Mouse (Mus musculus) embryonic facial prominence, embryonic 12.5 days (tissue): Measurements from ENCODE around the gene Actb. TPM values are rescaled to one million over a fixed set of nuclear protein-coding genes. Genes with fewer than 3 reads are reported as not detected.
A peak's percentile ranks its signal among the peaks of the same experiment; 100 is the strongest.

ENCODE experiments used
- ATAC-seq: fragments of 200-750 bp; cut with Nextera tagmentation; 2 replicates; pipeline ENCODE4 v1.8.0; 2017; ENCODE audit not compliant: insufficient number of reproducible peaks, insufficient read depth, low FRiP score, low TSS enrichment
- H3K27ac ChIP-seq: fragments of 300-500 bp; sonication (generic); 2 replicates; pipeline ENCODE4 v1.5.1; 2016; ENCODE audit warnings: mild to moderate bottlenecking
- H3K27me3 ChIP-seq: fragments of 300-500 bp; sonication (generic); 2 replicates; pipeline ENCODE4 v1.6.1; 2016; ENCODE audit warnings: mild to moderate bottlenecking, moderate library complexity
- H3K36me3 ChIP-seq: fragments of 300-500 bp; sonication (generic); 2 replicates; pipeline ENCODE4 v1.6.1; 2016; ENCODE audit warnings: mild to moderate bottlenecking
- H3K4me1 ChIP-seq: fragments of 300-500 bp; sonication (generic); 2 replicates; pipeline ENCODE4 v1.6.1; 2016
- H3K4me2 ChIP-seq: fragments of 300-500 bp; sonication (generic); replicated peaks from 2 replicates; pipeline ENCODE4 v1.6.1; 2016; ENCODE audit warnings: mild to moderate bottlenecking, moderate library complexity
- H3K4me3 ChIP-seq: fragments of 300-500 bp; sonication (generic); 2 replicates; pipeline ENCODE4 v1.5.1; 2016; ENCODE audit warnings: mild to moderate bottlenecking
- H3K9ac ChIP-seq: fragments of 300-500 bp; sonication (generic); 2 replicates; pipeline ENCODE4 v1.6.1; 2016; ENCODE audit warnings: mild to moderate bottlenecking, moderate library complexity
- H3K9me3 ChIP-seq: fragments of 300-500 bp; sonication (generic); 2 replicates; pipeline ENCODE4 v1.6.1; 2016; ENCODE audit warnings: mild to moderate bottlenecking, moderate library complexity
- WGBS: fragments of 180-500 bp; shearing (Covaris S2); methylation state at CpG from one replicate; pipeline ENCODE4 v1.1.7; 2016; 5-methylcytosine and 5-hydroxymethylcytosine counted together
- polyA plus RNA-seq: library from polyadenylated mRNA; unstranded; fragments of >200 nt; fragmentation: Nextera tagmentation; extraction: Ambion mirVana; gene quantifications from 2 replicates; pipeline ENCODE4 v1.2.1, GENCODE M21; 2016

The Actb gene
- polyA plus RNA-seq, 1 experiment from 2014 or later, result 14,730 TPM

- 28% methylated on average over 9 of the region's 9 CpGs for WGBS
- Histone ChIP-seq H3K27me3 (no peaks in the 10 kb centered on the region), H3K4me3 (no peak overlapping the region), H3K4me2 (no peak overlapping the region), H3K36me3 (no peaks in the 10 kb centered on the region), H3K27ac (0 out of 2 replicates have a peak overlapping the region, but pooled peaks have one; percentile 47), H3K4me1 (peaks cover 2% of the 10 kb centered on the region; the same call in 1 of the 2 replicates), H3K9me3 (no peaks in the 10 kb centered on the region), H3K9ac (no peak overlapping the region)
- no peak for ATAC-seq
These were observed 25.6 kb upstream of the Actb start for GRCm38 (mm10) chr5:142932084-142932685.

DNA sequence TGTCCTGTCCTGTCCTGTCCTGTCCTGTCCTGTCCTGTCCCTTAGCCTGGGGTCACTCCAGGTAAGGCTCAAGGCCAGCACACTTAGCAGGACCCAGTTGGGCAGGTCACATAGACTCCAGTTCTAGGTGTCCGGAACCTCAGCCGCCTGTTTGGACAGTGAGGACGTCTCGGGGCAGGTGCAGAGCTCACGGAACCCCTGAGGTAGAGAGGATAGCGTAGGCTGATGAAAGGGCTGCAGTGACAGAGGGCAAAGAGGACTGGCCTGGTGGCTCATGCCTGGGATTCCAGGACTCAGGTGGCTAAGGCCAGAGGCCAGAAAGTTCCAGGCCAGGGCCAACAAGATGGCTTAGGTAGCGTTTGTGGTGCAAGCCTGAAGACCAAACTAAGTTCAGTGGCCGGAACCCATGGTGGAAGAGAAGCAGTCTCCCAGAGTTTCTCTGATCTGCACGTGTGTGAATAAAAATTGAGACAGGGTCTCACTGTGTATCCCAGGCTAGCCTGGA is 24.7 kb upstream of the Actb start:
- no peak overlapping the region for H3K4me2 ChIP-seq
- H3K9ac ChIP-seq, result no peak overlapping the region
- no peaks in the 10 kb centered on the region for H3K27me3 ChIP-seq
- H3K4me1 ChIP-seq, result peaks cover 9% of the 10 kb centered on the region
- H3K27ac ChIP-seq, result 0 out of 2 replicates have a peak overlapping the region, but pooled peaks have one; percentile 30
- H3K36me3 ChIP-seq, result no peaks in the 10 kb centered on the region
- 83% methylated on average over 9 of the region's 9 CpGs for WGBS
- no peak overlapping the region for H3K4me3 ChIP-seq
- H3K9me3 ChIP-seq, result no peaks in the 10 kb centered on the region
- no peak for ATAC-seq

GRCm38 (mm10) chr5:142929400-142929752 is 22.8 kb upstream of the Actb start:
- Histone ChIP-seq H3K4me3 (peak overlapping the region; percentile 40), H3K9ac (peak overlapping the region; percentile 52), H3K4me2 (peak overlapping the region; percentile 62), H3K36me3 (no peaks in the 10 kb centered on the region), H3K27me3 (no peaks in the 10 kb centered on the region), H3K27ac (peak overlapping the region; percentile 63), H3K4me1 (peaks cover 14% of the 10 kb centered on the region), H3K9me3 (no peaks in the 10 kb centered on the region)
- 13% methylated on average over 4 of the region's 4 CpGs for WGBS
- no peak for ATAC-seq

GRCm38 (mm10) chr5:142928749-142929399 is 22.3 kb upstream of the Actb start:
- no peaks in the 10 kb centered on the region for H3K27me3 ChIP-seq
- H3K9me3 ChIP-seq, result no peaks in the 10 kb centered on the region
- peak overlapping the region; percentile 40 for H3K4me3 ChIP-seq
- 4% methylated on average over 35 of the region's 35 CpGs for WGBS
- peak overlapping the region; percentile 62 for H3K4me2 ChIP-seq
- H3K36me3 ChIP-seq, result no peaks in the 10 kb centered on the region
- peak overlapping the region; percentile 63 for H3K27ac ChIP-seq
- H3K9ac ChIP-seq, result peak overlapping the region; percentile 52
- H3K4me1 ChIP-seq, result peaks cover 14% of the 10 kb centered on the region
- ATAC-seq, result no peak

GRCm38 (mm10) chr5:142927341-142927930 is 20.9 kb upstream of the Actb start:
- ATAC-seq, result no peak
- H3K9me3 ChIP-seq, result no peaks in the 10 kb centered on the region
- H3K9ac ChIP-seq, result no peak overlapping the region
- no peaks in the 10 kb centered on the region for H3K36me3 ChIP-seq
- H3K27ac ChIP-seq, result no peak overlapping the region
- H3K4me2 ChIP-seq, result no peak overlapping the region
- H3K4me1 ChIP-seq, result peaks cover 14% of the 10 kb centered on the region
- no peak overlapping the region for H3K4me3 ChIP-seq
- no peaks in the 10 kb centered on the region for H3K27me3 ChIP-seq
- WGBS, result 92% methylated on average over 12 of the region's 12 CpGs

DNA sequence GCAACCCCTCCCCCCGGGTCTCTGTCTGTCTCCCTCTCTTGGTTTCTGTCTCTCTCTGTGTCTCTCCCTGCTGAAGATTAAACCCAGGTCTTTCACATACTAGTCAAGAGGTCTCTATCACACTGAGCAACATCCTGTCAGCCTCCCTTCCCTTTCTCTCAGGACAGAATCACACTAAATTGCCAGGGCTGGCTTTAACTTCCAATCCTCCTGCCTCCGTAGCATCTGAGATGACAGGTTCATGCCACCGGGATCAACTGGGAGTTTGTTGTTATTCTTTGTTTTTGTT is 20.3 kb upstream of the Actb start:
- Histone ChIP-seq H3K4me1 (peaks cover 12% of the 10 kb centered on the region), H3K4me2 (no peak overlapping the region; the same call in 1 of the 2 replicates), H3K27me3 (no peaks in the 10 kb centered on the region), H3K9ac (no peak overlapping the region), H3K4me3 (no peak overlapping the region), H3K36me3 (no peaks in the 10 kb centered on the region), H3K9me3 (no peaks in the 10 kb centered on the region), H3K27ac (peak overlapping the region; percentile 50)
- 41% methylated on average over 3 of the region's 3 CpGs for whole genome bisulfite sequencing
- ATAC-seq, result no peak

DNA sequence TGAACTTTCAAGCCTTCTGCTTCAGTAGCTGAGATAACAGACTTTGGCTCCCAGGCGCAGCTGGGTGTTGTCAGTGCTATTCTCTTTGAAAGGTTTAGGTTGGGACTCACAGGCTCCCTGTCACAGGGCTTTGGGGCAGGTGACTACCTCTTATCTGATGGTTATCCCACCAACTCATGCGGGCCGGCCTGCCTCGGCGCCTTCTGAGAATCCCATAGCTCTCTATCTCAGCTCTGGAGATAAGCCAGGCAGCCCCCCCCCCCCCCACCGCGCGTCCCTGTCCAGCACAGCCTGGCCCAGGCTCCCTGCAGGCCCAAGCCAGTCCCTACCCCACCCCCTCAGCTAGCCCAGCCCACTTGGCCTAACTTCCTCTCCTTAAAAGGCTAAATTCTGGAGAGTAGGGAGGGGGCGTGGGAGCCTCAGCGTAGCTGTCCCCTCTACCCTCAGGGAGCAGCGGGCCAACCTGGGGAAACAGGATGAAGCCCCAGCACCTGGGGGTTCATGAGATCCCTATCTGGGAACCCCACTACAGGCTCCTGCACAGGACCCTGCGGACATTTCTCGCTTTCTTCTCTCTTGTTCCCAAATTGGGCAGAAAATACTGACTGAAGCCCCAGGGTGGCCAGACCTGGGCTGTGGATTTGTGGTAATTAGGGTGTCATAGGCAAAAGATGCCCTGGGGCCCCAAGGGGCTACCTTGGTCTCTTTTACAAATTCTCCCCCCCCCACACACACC is 19.8 kb upstream of the Actb start:
- H3K9ac ChIP-seq, result no peak overlapping the region
- no peak overlapping the region for H3K4me3 ChIP-seq

GRCm38 (mm10) chr5:142924336-142924959 is 17.9 kb upstream of the Actb start:
- peaks cover 15% of the 10 kb centered on the region for H3K4me1 ChIP-seq
- 76% methylated on average over 12 of the region's 12 CpGs for WGBS

More for the DNA sequence above, 19.8 kb upstream of the Actb start:
- no peaks in the 10 kb centered on the region for H3K9me3 ChIP-seq
- 13% methylated on average over 13 of the region's 13 CpGs for WGBS
- H3K4me1 ChIP-seq, result peaks cover 12% of the 10 kb centered on the region
- H3K4me2 ChIP-seq, result peak overlapping the region; percentile 19
- H3K27ac ChIP-seq, result peak overlapping the region; percentile 50
- ATAC-seq, result no peak
- H3K36me3 ChIP-seq, result no peaks in the 10 kb centered on the region
- no peaks in the 10 kb centered on the region for H3K27me3 ChIP-seq

DNA sequence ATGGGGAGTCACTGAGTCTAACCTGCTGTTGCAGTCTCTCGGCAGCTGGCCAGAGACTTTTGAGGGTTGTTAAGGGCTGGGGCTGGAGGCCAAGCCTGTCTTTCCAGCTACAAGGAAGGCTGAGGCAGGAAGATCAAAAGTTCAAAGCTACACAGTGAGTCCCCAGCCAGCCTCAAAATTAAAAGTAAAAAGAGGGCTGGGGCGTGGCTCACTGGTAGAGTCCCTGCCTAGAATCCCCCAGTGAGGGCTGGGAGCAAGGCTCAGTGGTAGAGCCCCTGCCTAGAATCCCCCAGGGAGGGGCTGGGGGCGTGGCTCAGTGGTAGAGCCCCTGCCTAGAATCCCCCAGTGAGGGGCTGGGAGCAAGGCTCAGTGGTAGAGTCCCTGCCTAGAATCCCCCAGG is 17.2 kb upstream of the Actb start:
- H3K36me3 ChIP-seq, result no peaks in the 10 kb centered on the region
- no peaks in the 10 kb centered on the region for H3K27me3 ChIP-seq
- no peak overlapping the region for H3K27ac ChIP-seq
- no peak overlapping the region for H3K4me3 ChIP-seq
- no peaks in the 10 kb centered on the region for H3K9me3 ChIP-seq
- ATAC-seq, result no peak
- no peak overlapping the region for H3K9ac ChIP-seq
- no peak overlapping the region for H3K4me2 ChIP-seq
- WGBS, result 77% methylated on average over 3 of the region's 3 CpGs
- H3K4me1 ChIP-seq, result peaks cover 15% of the 10 kb centered on the region

More at GRCm38 (mm10) chr5:142924336-142924959, 17.9 kb upstream of the Actb start:
- Histone ChIP-seq H3K9me3 (no peaks in the 10 kb centered on the region), H3K27me3 (no peaks in the 10 kb centered on the region), H3K27ac (no peak overlapping the region), H3K4me3 (no peak overlapping the region), H3K4me2 (no peak overlapping the region), H3K9ac (no peak overlapping the region), H3K36me3 (no peaks in the 10 kb centered on the region)
- ATAC-seq, result no peak

GRCm38 (mm10) chr5:142922251-142922650 is 15.7 kb upstream of the Actb start:
- ATAC-seq, result no peak
- WGBS, result 84% methylated on average over 5 of the region's 5 CpGs
- H3K4me1 ChIP-seq, result peaks cover 15% of the 10 kb centered on the region
- no peak overlapping the region for H3K27ac ChIP-seq
- H3K9ac ChIP-seq, result no peak overlapping the region
- no peaks in the 10 kb centered on the region for H3K27me3 ChIP-seq
- no peaks in the 10 kb centered on the region for H3K9me3 ChIP-seq
- no peak overlapping the region for H3K4me2 ChIP-seq
- H3K36me3 ChIP-seq, result no peaks in the 10 kb centered on the region
- no peak overlapping the region for H3K4me3 ChIP-seq

DNA sequence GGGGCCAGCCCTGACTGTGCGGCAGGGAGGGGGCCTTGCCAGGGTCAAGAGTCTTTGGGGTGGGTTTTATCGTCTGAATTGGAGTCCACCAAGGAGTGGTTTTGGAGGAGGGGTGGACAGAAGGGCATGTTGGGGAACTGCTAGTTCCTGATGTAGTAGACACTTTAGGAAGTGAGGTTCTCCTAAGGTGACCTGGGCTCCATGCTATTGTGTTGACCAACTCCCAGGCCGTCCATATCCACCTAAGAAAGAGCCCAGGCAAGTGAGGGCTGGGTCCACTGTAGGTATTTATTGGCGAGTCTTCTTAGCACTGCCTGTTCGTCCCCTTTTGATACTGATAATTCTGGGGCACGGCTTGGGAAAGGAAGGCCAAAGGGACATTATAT is 14.5 kb upstream of the Actb start:
- no peaks in the 10 kb centered on the region for H3K36me3 ChIP-seq
- H3K27me3 ChIP-seq, result no peaks in the 10 kb centered on the region
- H3K4me2 ChIP-seq, result no peak overlapping the region
- H3K4me3 ChIP-seq, result no peak overlapping the region
- WGBS, result 73% methylated on average over 6 of the region's 6 CpGs
- H3K27ac ChIP-seq, result no peak overlapping the region
- no peaks in the 10 kb centered on the region for H3K9me3 ChIP-seq
- H3K9ac ChIP-seq, result no peak overlapping the region
- peaks cover 6% of the 10 kb centered on the region for H3K4me1 ChIP-seq
- ATAC-seq, result no peak
